Mouse (Mus musculus) limb, embryonic 11.5 days (tissue): ENCODE results near the gene Ccdc65. TPM values are rescaled to one million over a fixed set of nuclear protein-coding genes. Genes with fewer than 3 reads are reported as not detected.

Experiments used
- polyA plus RNA-seq: library from polyadenylated mRNA; unstranded; fragments of >200 nt; fragmentation: Nextera tagmentation; extraction: Ambion mirVana; gene quantifications from 2 replicates; pipeline ENCODE4 v1.2.1, GENCODE M21; 2014

Ccdc65 gene
- polyA plus RNA-seq, 1 experiment from 2014 or later: 0.48 TPM

Other genes with a start within 250 kb of the Ccdc65 start
- gene OR5BS1P, start 238.3 kb upstream of the Ccdc65 start, polyA plus RNA-seq: not detected in 2 replicates
- 0.34 TPM in 1 of 2 replicates, not detected in the other for gene Lalba, start 225.5 kb upstream of the Ccdc65 start, polyA plus RNA-seq
- gene Olfr279, start 215.8 kb upstream of the Ccdc65 start, polyA plus RNA-seq: not detected in 2 replicates
- 152 and 156 TPM in 2 replicates for gene Kansl2, start 173.9 kb upstream of the Ccdc65 start, polyA plus RNA-seq
- gene Ccnt1, start 137.3 kb upstream of the Ccdc65 start, polyA plus RNA-seq: 62.9 and 66.2 TPM in 2 replicates
- gene 4930415O20Rik, start 137.2 kb upstream of the Ccdc65 start, polyA plus RNA-seq: 0.29 TPM in 1 of 2 replicates, not detected in the other
- gene Adcy6, start 98.1 kb upstream of the Ccdc65 start, polyA plus RNA-seq: 16.2 and 18.9 TPM in 2 replicates
- 23.4 and 25.1 TPM in 2 replicates for gene Cacnb3, start 77.4 kb upstream of the Ccdc65 start, polyA plus RNA-seq
- 24.8 and 27.7 TPM in 2 replicates for gene Ddx23, start 45.3 kb upstream of the Ccdc65 start, polyA plus RNA-seq
- 0.29 and 0.37 TPM in 2 replicates for gene Rnd1, start 30.7 kb upstream of the Ccdc65 start, polyA plus RNA-seq
- gene Fkbp11, start 20.0 kb downstream of the Ccdc65 start, polyA plus RNA-seq: 24.3 and 25.7 TPM in 2 replicates
- gene Arf3, start 55.0 kb downstream of the Ccdc65 start, polyA plus RNA-seq: 34.7 and 36.4 TPM in 2 replicates
- gene Wnt10b, start 69.9 kb downstream of the Ccdc65 start, polyA plus RNA-seq: 0.81 and 1.5 TPM in 2 replicates
- gene Wnt1, start 81.7 kb downstream of the Ccdc65 start, polyA plus RNA-seq: not detected in 2 replicates
- gene Ddn, start 101.3 kb downstream of the Ccdc65 start, polyA plus RNA-seq: not detected in 2 replicates
- gene Prkag1, start 123.3 kb downstream of the Ccdc65 start, polyA plus RNA-seq: 79.3 and 84.6 TPM in 2 replicates
- gene Kmt2d, start 163.0 kb downstream of the Ccdc65 start, polyA plus RNA-seq: 17.6 and 21.6 TPM in 2 replicates
- gene Rhebl1, start 186.3 kb downstream of the Ccdc65 start, polyA plus RNA-seq: 19.8 and 22.2 TPM in 2 replicates
- 0.15 and 0.23 TPM in 2 replicates for gene Dhh, start 190.3 kb downstream of the Ccdc65 start, polyA plus RNA-seq
- gene Lmbr1l, start 210.0 kb downstream of the Ccdc65 start, polyA plus RNA-seq: 5.5 and 6.2 TPM in 2 replicates
- 2,238 and 2,358 TPM in 2 replicates for gene Tuba1b, start 226.4 kb downstream of the Ccdc65 start, polyA plus RNA-seq
- gene Gm49450, start 245.3 kb downstream of the Ccdc65 start, polyA plus RNA-seq: not detected in 2 replicates
- gene Tuba1a, start 245.5 kb downstream of the Ccdc65 start, polyA plus RNA-seq: 1,453 and 1,516 TPM in 2 replicates